In genomic region chr5:23419616-23420170, GRCm38 (mm10) we compare ENCODE assay signal across 7 mouse cellular contexts. TPM values are rescaled to one million over a fixed set of nuclear protein-coding genes. Genes with fewer than 3 reads are reported as not detected.
A peak's percentile ranks its signal among the peaks of the same experiment; 100 is the strongest.
DNase-seq lines count a peak whose midpoint lies in the region; ATAC-seq lines count a peak whose summit lies in the region.

No protein-coding gene starts in this region.

- no peak for DNase-seq in lung, adult 18-20 months
- no peak for DNase-seq in ovary, postnatal 10 days (ENCODE audit: low spot score)
- DNase-seq in kidney, postnatal 4 days = no peak

- H3K4me2 ChIP-seq in lung, embryonic 16.5 days (ENCODE audit: low read depth, low read length) = peak overlapping the region; percentile 90; the same call in 1 of the 2 replicates
- H3K4me2 ChIP-seq in forebrain, embryonic 15.5 days (replicated peaks) = peak overlapping the region; percentile 61
- H3K4me2 ChIP-seq in limb, embryonic 15.5 days = peak overlapping the region; percentile 72
- H3K4me2 ChIP-seq in stomach, embryonic 16.5 days (ENCODE audit: low read depth, low read length) = peak overlapping the region; percentile 93

- H3K9me3 ChIP-seq in lung, embryonic 16.5 days (ENCODE audit: control insufficient read depth, low read length) = no peaks in the 10 kb centered on the region
- H3K9me3 ChIP-seq in forebrain, embryonic 15.5 days = no peaks in the 10 kb centered on the region
- H3K9me3 ChIP-seq in limb, embryonic 15.5 days = no peaks in the 10 kb centered on the region
- H3K9me3 ChIP-seq in stomach, embryonic 16.5 days (replicated peaks; ENCODE audit: control insufficient read depth, low read length) = no peaks in the 10 kb centered on the region

- no peaks in the 10 kb centered on the region for H3K27me3 ChIP-seq in lung, embryonic 16.5 days (ENCODE audit: control insufficient read depth, insufficient read depth, low read depth, low read length)
- H3K27me3 ChIP-seq in forebrain, embryonic 15.5 days = no peaks in the 10 kb centered on the region
- H3K27me3 ChIP-seq in limb, embryonic 15.5 days = no peaks in the 10 kb centered on the region
- no peaks in the 10 kb centered on the region for H3K27me3 ChIP-seq in stomach, embryonic 16.5 days (ENCODE audit: control insufficient read depth, insufficient read depth, low read length)

- peak overlapping the region; percentile 11; the same call in 1 of the 2 replicates for H3K27ac ChIP-seq in lung, embryonic 16.5 days (ENCODE audit: low read length)
- peak overlapping the region; percentile 94 for H3K27ac ChIP-seq in forebrain, embryonic 15.5 days (replicated peaks)
- H3K27ac ChIP-seq in limb, embryonic 15.5 days = peak overlapping the region; percentile 94
- peak overlapping the region; percentile 98 for H3K27ac ChIP-seq in stomach, embryonic 16.5 days (ENCODE audit: low read length)

- H3K36me3 ChIP-seq in lung, embryonic 16.5 days (ENCODE audit: control insufficient read depth, insufficient read depth, low read length) = peaks cover 8% of the 10 kb centered on the region
- H3K36me3 ChIP-seq in forebrain, embryonic 15.5 days = peaks cover 12% of the 10 kb centered on the region
- peaks cover 9% of the 10 kb centered on the region for H3K36me3 ChIP-seq in limb, embryonic 15.5 days
- peaks cover 8% of the 10 kb centered on the region; the same call in 1 of the 2 replicates for H3K36me3 ChIP-seq in stomach, embryonic 16.5 days (ENCODE audit: control insufficient read depth, insufficient read depth, low read length)

- H3K4me1 ChIP-seq in lung, embryonic 16.5 days (replicated peaks; ENCODE audit: control insufficient read depth, insufficient read depth, low read length) = peaks cover 37% of the 10 kb centered on the region
- peaks cover 65% of the 10 kb centered on the region for H3K4me1 ChIP-seq in forebrain, embryonic 15.5 days
- H3K4me1 ChIP-seq in limb, embryonic 15.5 days = peaks cover 44% of the 10 kb centered on the region
- peaks cover 41% of the 10 kb centered on the region for H3K4me1 ChIP-seq in stomach, embryonic 16.5 days (ENCODE audit: control insufficient read depth, insufficient read depth, low read length)

- no peak overlapping the region for H3K9ac ChIP-seq in lung, embryonic 16.5 days (ENCODE audit: low read length)
- no peak overlapping the region for H3K9ac ChIP-seq in forebrain, embryonic 15.5 days (replicated peaks)
- no peak overlapping the region for H3K9ac ChIP-seq in limb, embryonic 15.5 days
- peak overlapping the region; percentile 85; the same call in 1 of the 2 replicates for H3K9ac ChIP-seq in stomach, embryonic 16.5 days (ENCODE audit: low read length)

- 40% methylated on average over 7 of the region's 7 CpGs for WGBS in lung, embryonic 16.5 days
- WGBS in forebrain, embryonic 15.5 days = 32% methylated on average over 7 of the region's 7 CpGs
- WGBS in limb, embryonic 15.5 days = 33% methylated on average over 7 of the region's 7 CpGs
- 36% methylated on average over 7 of the region's 7 CpGs for WGBS in stomach, embryonic 16.5 days

- ATAC-seq in lung, embryonic 16.5 days (ENCODE audit: low read depth) = no peak
- ATAC-seq in forebrain, embryonic 15.5 days (replicated peaks) = no peak
- no peak for ATAC-seq in limb, embryonic 15.5 days (ENCODE audit: insufficient number of reproducible peaks, low FRiP score, low TSS enrichment, low read depth)
- no peak for ATAC-seq in stomach, embryonic 16.5 days (ENCODE audit: insufficient read depth, low FRiP score)

- H3K4me3 ChIP-seq in lung, embryonic 16.5 days (ENCODE audit: low read length) = no peak overlapping the region; the same call in 1 of the 2 replicates
- peak overlapping the region; percentile 51; the same call in 1 of the 2 replicates for H3K4me3 ChIP-seq in forebrain, embryonic 15.5 days
- peak overlapping the region; percentile 56 for H3K4me3 ChIP-seq in limb, embryonic 15.5 days
- H3K4me3 ChIP-seq in stomach, embryonic 16.5 days (replicated peaks; ENCODE audit: low read length) = peak overlapping the region; percentile 66

RNA-seq across cellular contexts. Expression of gene Kmt2e, which starts 14.5 kb away (rescaled TPM):
- 99.2 and 101 TPM in 2 replicates for polyA plus RNA-seq in lung, embryonic 16.5 days (2015; fragmentation: Nextera tagmentation; extraction: Ambion mirVana)
- polyA plus RNA-seq in forebrain, embryonic 15.5 days (2015; fragmentation: Nextera tagmentation; extraction: Ambion mirVana) = 198 and 206 TPM in 2 replicates
- polyA plus RNA-seq in limb, embryonic 15.5 days (2015; fragmentation: Nextera tagmentation; extraction: Ambion mirVana) = 105 and 109 TPM in 2 replicates
- 90.9 and 94.0 TPM in 2 replicates for polyA plus RNA-seq in stomach, embryonic 16.5 days (2015; fragmentation: Nextera tagmentation; extraction: Ambion mirVana)

Comparison
In these comparisons a context has a peak if more than half of its experiments do, and no peak if none do; other contexts are left out.
1. H3K27ac ChIP-seq: peak in every context shown above with its lines; median percentile 98 in stomach, embryonic 16.5 days; 94 in forebrain, embryonic 15.5 days; 94 in limb, embryonic 15.5 days; 11 in lung, embryonic 16.5 days.